Mouse (Mus musculus) forebrain, postnatal 0 days (tissue): ENCODE data around the gene Gm20662. TPM values are rescaled to one million over a fixed set of nuclear protein-coding genes. Genes with fewer than 3 reads are reported as not detected.

Experiments used
- ATAC-seq: fragments of 200-750 bp; cut with Nextera tagmentation; 2 replicates; pipeline ENCODE4 v1.8.0; 2017; ENCODE audit warnings: mild to moderate bottlenecking, moderate library complexity
- DNase-seq: peaks from one replicate; pipeline ENCODE4 v3.0.0-alpha.2; 2015
- H3K27ac ChIP-seq: fragments of 300-500 bp; sonication (generic); 2 replicates; pipeline ENCODE4 v1.5.1; 2014; ENCODE audit warnings: low read depth, mild to moderate bottlenecking, antibody characterized with exemption, low read length, moderate library complexity, mixed read lengths
- H3K27me3 ChIP-seq: fragments of 300-500 bp; sonication (generic); 2 replicates; pipeline ENCODE4 v1.6.1; 2014; ENCODE audit warnings: mild to moderate bottlenecking, low read length, mixed read lengths; ENCODE audit not compliant: insufficient read depth
- H3K36me3 ChIP-seq: fragments of 300-500 bp; sonication (generic); 2 replicates; pipeline ENCODE4 v1.6.1; 2014; ENCODE audit warnings: mild to moderate bottlenecking, moderate library complexity; ENCODE audit not compliant: insufficient read depth
- H3K4me1 ChIP-seq: fragments of 300-500 bp; sonication (generic); 2 replicates; pipeline ENCODE4 v1.6.1; 2014; ENCODE audit warnings: antibody characterized with exemption; ENCODE audit not compliant: insufficient read depth
- H3K4me2 ChIP-seq: fragments of 300-500 bp; sonication (generic); 2 replicates; pipeline ENCODE4 v1.6.1; 2014; ENCODE audit warnings: low read depth, mild to moderate bottlenecking, moderate library complexity
- H3K4me3 ChIP-seq: fragments of 300-500 bp; sonication (generic); 2 replicates; pipeline ENCODE4 v1.5.1; 2014; ENCODE audit warnings: low read depth, low read length, mixed read lengths
- H3K9ac ChIP-seq: fragments of 300-500 bp; sonication (generic); 2 replicates; pipeline ENCODE4 v1.6.1; 2014; ENCODE audit warnings: mild to moderate bottlenecking
- H3K9me3 ChIP-seq: fragments of 300-500 bp; sonication (generic); 2 replicates; pipeline ENCODE4 v1.6.1; 2016; ENCODE audit warnings: low read length
- CTCF ChIP-seq: sonication (generic); IDR thresholded peaks from 2 replicates; pipeline ENCODE4 v1.5.1; 2016; ENCODE audit warnings: antibody characterized with exemption, control low read depth, low read depth
- WGBS: fragments of 180-500 bp; shearing (Covaris S2); extraction: QIAGEN DNeasy Blood & Tissue Kit; methylation state at CpG from one replicate; pipeline ENCODE4 v1.1.7; 2014; 5-methylcytosine and 5-hydroxymethylcytosine counted together
- polyA plus RNA-seq: library from polyadenylated mRNA; unstranded; fragments of >200 nt; fragmentation: Nextera tagmentation; extraction: Ambion mirVana; gene quantifications from 2 replicates; pipeline ENCODE4 v1.2.1, GENCODE M21; 2015
- total RNA-seq: library from RNA; depleted of rRNA; stranded (reverse); fragments of >200 nt; gene quantifications from 2 replicates; pipeline ENCODE4 v1.2.3, GENCODE M21; 2014

The Gm20662 gene
- total and polyA plus RNA-seq, 2 experiments from 2014 or later: 7.9 TPM; not detected in 1

DNA sequence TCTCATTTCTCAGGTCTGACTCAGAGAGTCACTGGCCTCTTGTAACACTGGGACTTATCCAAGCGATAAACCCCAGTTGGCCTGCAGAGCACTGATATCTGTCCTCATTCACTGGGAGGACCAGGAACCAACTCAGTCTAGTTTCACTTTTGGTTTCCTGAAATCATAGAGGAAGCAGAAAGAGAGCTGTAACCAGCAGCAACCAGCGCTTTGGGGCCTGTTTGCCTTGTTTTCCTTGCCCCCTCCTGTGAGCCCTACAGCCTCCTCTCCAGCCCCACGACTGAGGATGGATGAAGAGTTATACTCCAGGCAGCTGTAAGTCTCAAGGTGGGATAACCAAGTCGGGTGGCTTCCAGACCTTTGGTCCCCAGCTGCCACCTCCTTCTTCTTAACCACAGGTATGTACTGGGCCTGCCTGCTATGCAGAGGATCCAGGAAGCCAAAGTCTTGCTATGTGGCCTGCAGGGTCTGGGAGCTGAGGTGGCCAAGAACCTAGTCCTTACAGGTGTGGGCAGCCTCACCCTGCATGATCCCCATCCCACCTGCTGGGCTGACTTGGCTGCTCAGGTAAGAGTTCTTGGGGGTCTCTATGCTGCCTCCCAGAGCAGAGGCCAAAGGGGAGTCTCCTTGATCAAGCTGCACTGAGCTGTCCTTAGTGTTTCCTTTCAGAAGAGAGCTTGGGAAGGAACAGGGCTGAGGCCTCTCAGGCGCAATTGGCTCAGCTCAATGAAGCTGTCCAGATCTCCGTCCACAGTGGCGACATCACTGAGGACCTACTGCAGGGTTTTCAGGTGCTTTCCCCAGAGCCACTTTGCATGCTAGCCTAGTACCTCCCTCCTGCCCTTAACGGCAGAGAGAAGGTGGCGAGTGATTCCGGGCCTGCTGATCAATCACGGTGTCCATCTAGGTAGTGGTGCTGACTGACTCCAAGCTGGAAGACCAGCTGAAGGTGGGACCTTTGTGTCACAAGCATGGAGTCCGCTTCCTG, 20.5 kb upstream of the Gm20662 start, which contains the start of gene Uba7:
Gene Uba7 (plus strand): TSS at position 107 of the 988 bp plus-strand sequence.
- H3K9ac ChIP-seq: no peak within 1 kb of the TSS
- ATAC-seq (no peak), DNase-seq (no peak)
- no peak within 1 kb of the TSS for H3K27ac ChIP-seq
- no peak within 1 kb of the TSS for H3K4me2 ChIP-seq
- 77% methylated on average over 12 of the region's 12 CpGs for WGBS
- H3K27me3 ChIP-seq: no peaks in the 10 kb centered on the region
- no peaks in the 10 kb centered on the region for H3K4me1 ChIP-seq
- H3K9me3 ChIP-seq: no peaks in the 10 kb centered on the region
- no peak for TF ChIP-seq CTCF
- no peak within 1 kb of the TSS for H3K4me3 ChIP-seq
- H3K36me3 ChIP-seq: 0 out of 2 replicates have a peak, but pooled peaks cover 5% of the 10 kb centered on the region

DNA sequence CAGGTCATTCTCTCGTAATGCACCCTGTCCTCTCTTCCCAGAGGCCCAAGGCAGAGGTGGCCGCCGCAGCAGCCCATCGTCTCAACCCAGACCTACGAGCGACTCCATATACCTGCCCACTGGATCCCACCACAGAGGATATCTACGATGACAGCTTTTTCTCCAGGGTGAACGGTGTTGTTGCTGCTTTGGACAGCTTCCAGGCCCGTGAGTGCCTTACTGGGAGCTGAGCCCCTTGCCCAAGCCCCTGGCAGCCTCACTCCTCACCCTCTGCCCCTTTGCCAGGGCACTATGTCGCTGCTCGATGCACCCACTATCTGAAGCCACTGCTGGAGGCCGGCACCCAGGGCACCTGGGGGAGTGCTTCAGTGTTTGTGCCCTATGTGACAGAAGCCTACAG, 17.3 kb upstream of the Gm20662 start:
- Histone ChIP-seq H3K9ac (no peak overlapping the region), H3K9me3 (no peaks in the 10 kb centered on the region), H3K27me3 (no peaks in the 10 kb centered on the region), H3K27ac (no peak overlapping the region), H3K4me1 (peaks cover 5% of the 10 kb centered on the region; the same call in 1 of the 2 replicates), H3K36me3 (no peaks in the 10 kb centered on the region), H3K4me2 (no peak overlapping the region), H3K4me3 (no peak overlapping the region)
- ATAC-seq: no peak
- DNase-seq: no peak
- 86% methylated on average over 12 of the region's 12 CpGs for WGBS
- no peak for TF ChIP-seq CTCF

DNA sequence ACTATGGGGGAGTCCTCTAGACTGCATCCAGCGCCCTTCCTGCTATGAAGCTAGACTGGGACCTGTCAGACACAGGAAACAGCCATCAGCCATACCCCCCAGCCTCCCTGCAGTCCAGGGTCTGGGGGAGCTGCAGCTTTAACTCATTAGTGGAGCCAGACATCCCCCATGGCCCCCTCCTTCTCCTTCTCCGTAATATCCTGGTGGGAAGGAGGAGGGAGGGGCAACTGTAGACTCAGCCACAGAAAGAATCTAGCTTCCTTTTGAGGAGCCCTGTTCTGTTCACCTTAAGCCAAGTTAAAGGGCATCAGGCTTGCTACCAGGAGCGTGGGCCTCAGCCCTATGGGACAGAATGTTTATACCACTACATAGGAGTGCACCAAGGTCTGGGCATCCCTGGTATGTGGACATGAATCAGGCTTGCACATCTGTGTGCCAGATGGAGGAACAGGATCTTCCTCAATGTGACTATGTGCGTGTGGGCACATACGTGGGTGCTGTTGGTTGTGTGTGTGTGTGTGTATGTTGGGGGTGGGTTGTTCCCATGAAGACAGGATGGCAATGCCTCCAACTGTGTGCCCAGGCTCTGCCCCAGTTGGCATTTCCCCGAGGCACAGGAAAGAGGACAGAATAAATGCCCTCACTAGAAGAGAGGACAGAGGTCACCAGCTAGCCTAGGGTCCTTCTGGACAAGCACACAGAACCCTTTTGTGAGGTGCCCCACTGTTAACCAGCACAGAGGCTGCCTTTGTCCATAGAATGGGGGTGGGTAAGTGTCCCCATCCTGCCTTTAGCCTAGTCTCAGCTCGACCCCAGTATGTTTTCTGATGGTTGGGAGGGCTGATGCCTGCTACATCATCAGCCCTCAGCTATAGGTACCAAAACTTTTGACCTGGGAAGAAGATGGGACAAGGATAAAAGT, 14.2 kb upstream of the Gm20662 start:
- H3K27ac ChIP-seq: peak overlapping the region; percentile 66
- H3K4me3 ChIP-seq: no peak overlapping the region
- no peaks in the 10 kb centered on the region for H3K36me3 ChIP-seq
- TF ChIP-seq CTCF: no peak
- no peak for ATAC-seq
- H3K9me3 ChIP-seq: no peaks in the 10 kb centered on the region
- no peak overlapping the region for H3K4me2 ChIP-seq
- DNase-seq: no peak
- peaks cover 5% of the 10 kb centered on the region; the same call in 1 of the 2 replicates for H3K4me1 ChIP-seq
- H3K27me3 ChIP-seq: no peaks in the 10 kb centered on the region
- no peak overlapping the region for H3K9ac ChIP-seq
- 59% methylated on average over 7 of the region's 7 CpGs for WGBS

GRCm38 (mm10) chr9:107982681-107983346, 13.3 kb upstream of the Gm20662 start, which contains the start of gene Gm20661:
Gm20661 (plus strand) TSS chr9:107983058.
- 40% methylated on average over 14 of the region's 14 CpGs for WGBS
- Histone ChIP-seq H3K4me2 (peak within 1 kb of the TSS; percentile 10; the same call in 1 of the 2 replicates), H3K27me3 (no peaks in the 10 kb centered on the region), H3K9ac (no peak within 1 kb of the TSS), H3K9me3 (no peaks in the 10 kb centered on the region), H3K36me3 (no peaks in the 10 kb centered on the region), H3K4me3 (no peak within 1 kb of the TSS), H3K27ac (peak within 1 kb of the TSS; percentile 66), H3K4me1 (peaks cover 5% of the 10 kb centered on the region; the same call in 1 of the 2 replicates)
- no peak for TF ChIP-seq CTCF
- ATAC-seq (peak; percentile 23), DNase-seq (peak; percentile 20)

DNA sequence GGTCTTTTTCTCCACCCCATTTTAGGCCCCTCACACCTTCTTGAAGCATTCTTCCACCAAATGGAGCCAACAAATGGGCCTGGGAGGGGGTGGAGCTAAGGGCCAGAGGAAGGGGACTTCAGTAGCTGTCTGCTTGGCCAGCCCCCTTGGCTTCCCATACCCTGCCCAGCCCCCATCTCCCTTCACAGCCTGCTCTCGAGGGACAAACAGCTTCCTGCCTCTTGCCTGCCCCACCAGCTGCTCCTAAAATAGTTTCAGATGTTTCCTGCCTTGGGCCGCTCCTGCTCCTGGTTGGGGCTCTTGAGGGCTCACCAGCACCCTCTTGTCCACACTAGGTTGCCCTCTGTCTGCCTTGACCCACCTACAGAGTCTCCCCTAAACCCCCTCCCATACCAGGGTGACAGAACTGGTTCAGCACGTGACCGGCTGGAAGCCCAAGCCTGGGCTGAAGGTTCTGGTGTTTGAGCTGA, 12.7 kb upstream of the Gm20662 start:
- TF ChIP-seq CTCF: no peak
- WGBS: 41% methylated on average over 4 of the region's 4 CpGs
- Histone ChIP-seq H3K27me3 (no peaks in the 10 kb centered on the region), H3K4me2 (no peak overlapping the region), H3K4me3 (no peak overlapping the region), H3K9ac (no peak overlapping the region), H3K36me3 (no peaks in the 10 kb centered on the region), H3K27ac (peak overlapping the region; percentile 66; the same call in 1 of the 2 replicates), H3K9me3 (no peaks in the 10 kb centered on the region), H3K4me1 (peaks cover 5% of the 10 kb centered on the region; the same call in 1 of the 2 replicates)
- ATAC-seq: no peak
- no peak for DNase-seq
